Mouse (Mus musculus) adrenal gland, postnatal 25 days (tissue): ENCODE data around the gene Slc39a11. TPM values are rescaled to one million over a fixed set of nuclear protein-coding genes. Genes with fewer than 3 reads are reported as not detected.

ENCODE experiments used
- DNase-seq: peaks from one replicate; pipeline ENCODE4 v3.0.0; 2021; ENCODE audit warnings: mixed read lengths
- total RNA-seq: library from RNA; stranded (reverse); gene quantifications from 2 replicates; pipeline ENCODE4 v1.2.3, GENCODE M21; 2021

The Slc39a11 gene
- total RNA-seq, 1 experiment from 2014 or later, result 26.3 TPM

DNA sequence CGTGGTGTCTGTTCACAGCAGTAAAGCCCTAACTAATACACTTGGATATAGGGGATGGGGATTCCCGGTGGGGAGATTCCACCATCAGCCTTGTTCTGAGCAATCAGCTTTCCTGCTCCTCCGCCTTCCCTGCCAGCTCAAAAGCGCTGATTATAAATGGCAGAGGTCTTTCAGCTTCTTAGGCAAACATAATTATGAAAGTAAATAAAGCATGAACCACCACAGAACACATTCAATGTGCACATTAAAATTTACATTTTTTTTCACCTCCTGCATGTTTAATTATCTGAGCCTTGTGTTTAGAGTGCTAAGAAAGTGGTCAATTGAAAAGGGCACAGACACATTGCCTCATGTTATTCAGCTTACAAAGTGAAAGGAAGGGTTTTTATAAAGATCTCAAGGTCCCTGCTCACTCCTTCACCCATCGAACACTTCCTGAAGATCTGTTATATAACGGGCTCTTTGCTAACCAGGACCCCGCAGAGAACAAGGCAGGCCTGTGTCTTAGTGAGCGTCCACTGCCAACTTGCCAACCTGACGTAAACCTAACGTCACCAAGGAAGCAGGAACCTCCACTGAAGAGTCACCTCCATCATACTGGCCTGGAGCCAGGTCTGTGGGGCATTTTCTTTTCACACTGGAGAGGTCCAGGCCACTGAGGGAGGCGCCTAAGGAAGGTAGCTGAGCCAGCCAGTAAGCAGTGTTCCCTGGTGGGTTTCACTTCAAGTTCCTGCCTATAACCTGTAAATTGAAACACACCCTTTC lies 142.0 kb downstream of the Slc39a11 start:
- DNase-seq, result no peak

DNA sequence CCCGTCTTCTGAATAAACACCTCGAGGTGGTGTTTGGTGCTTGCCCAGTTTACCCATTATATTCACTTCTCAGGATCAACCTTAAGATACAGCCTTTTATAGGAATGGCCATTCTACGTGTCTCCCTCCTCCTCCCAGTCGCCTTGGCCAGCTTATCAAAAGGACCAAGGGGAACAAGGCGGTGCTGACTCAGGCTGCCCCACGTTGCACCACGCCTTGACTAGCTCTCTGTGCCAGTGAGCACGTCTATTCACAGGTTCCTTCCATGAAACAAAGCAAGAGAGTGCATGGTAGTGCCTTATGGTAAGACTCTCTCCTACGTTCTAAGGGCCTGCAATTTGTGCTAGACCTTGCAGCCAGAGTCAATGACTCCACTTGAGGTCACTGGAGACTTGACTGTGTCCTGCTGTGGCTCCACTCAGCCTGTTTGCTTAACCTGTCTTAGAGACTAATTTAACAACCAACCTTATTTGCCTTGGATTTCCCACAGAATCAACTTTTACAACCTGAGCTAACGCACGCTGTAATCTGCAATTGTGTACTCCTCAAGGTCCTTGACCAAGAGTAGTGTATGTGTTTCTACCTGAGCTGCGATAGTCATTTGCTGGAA lies 144.2 kb downstream of the Slc39a11 start:
- DNase-seq, result no peak

DNA sequence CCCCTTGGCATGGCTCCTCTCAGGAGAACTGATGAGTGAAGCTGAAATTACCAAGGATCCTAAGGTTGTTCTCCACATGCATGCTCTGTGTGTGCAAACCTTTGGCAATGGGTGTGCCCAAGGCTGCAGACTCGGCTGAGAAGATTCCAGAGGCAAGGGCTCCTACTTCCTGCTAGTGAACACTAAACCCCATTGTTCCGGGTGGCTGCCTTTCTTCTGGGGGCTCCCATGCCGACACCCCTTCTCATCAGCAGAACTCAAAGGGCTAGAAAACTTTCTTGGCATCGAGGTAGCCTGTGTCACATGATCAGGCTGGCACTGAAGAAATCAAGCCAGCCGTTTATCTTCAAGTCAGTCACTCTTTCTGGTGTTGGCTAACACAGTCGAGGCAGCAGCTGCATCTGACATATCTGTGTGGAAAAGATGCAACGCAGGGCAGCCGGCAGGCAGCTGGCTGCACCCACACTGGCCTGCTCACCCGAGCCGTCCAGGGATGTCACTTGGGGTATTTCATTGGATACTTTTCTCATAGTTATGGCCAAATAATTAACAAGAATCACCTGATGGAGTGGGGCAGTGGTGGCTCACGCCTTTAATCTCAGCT lies 145.3 kb downstream of the Slc39a11 start:
- DNase-seq, result no peak

DNA sequence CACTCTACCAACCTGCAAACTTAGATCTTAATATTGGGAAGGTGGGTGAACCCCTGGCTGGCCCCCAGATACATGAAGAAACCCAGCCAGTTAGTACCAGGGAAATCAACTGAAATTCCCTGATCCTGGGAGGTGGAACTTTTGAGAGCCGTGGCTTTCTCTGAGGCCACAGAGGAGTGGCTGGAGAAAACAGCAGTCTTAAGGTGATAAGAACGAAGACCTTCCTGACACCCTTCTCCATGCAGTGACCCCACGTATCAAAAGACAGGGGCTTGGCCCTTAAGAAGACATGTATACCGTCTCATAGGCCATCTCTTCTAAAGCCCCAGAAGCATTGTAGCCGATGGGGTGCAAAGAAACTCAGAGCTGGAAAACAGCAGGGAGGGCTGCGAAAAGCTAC lies 146.9 kb downstream of the Slc39a11 start:
- DNase-seq, result no peak

DNA sequence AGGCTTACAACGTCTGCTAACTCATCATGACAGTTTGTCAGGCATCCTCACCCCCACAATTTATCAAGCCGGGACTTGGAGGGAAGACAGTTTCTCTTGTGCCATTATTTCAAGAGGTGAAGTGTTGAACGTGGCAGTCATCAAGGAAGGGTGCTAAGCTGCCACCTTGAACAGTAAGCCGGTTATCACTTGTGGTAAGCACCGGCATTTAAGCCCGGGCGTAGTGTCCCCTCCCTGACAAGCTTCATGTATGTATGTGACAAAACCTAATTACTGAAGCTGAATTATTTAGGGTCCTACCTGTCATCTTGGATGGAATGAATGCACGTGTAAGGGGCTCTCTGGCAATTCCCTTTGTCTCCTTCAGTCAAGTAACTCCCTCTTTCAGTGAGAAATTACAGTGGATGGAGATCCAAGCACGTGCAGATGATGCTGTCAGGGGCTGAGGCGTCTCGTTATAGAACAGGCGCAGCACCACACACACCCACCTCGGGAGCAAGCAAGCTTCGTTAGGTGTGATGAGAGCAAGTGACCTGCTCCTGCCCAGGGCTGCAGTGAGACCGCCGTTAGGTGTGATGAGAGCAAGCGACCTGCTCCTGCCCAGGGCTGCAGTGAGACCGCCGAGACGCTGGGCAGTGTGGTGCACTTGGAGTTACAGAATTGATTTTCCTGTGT lies 149.1 kb downstream of the Slc39a11 start:
- no peak for DNase-seq

DNA sequence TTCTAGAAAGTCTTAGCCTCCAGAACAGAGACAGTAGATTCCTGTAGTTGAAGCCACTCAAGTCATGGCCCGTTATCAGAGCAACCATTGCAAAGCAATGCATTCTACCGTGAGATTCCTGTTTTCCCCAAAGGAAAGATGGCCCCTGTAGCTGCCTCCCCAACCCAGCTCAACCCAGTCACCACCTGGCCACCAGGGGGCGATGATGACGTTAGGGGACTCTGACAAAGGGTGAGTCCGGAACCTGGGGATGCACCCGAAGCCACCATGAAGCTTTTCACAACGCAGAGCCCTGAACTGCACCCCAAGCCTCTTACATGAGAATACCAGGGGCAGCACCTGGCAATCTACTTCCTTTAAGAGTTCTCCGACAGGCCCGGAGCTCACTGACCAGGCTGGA lies 151.0 kb downstream of the Slc39a11 start:
- peak; percentile 76 for DNase-seq

DNA sequence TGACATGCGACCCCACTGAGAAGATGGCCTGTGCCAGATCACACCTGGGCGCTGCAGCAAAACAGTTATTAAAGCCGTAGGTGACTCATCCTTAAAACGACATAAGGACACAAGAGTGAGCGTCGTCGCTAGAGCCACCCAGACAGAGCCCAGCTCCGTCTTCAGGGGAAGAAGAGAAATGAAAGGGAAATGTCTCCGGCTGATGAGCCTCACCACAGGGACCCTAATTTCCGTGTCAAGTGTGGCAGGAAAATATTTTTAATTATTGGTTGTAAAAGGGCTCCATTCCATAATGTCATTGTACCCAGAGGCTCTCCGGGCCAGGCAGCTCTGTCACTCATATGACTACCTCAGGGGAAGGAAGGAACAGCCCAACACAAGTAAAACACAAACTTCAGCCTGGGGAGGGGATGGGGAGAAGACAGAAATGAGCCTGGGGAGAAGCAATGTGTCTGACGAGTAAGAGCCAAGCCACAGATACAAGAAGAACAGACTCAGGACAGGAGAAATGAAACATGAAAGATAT lies 155.8 kb downstream of the Slc39a11 start:
- DNase-seq, result no peak

DNA sequence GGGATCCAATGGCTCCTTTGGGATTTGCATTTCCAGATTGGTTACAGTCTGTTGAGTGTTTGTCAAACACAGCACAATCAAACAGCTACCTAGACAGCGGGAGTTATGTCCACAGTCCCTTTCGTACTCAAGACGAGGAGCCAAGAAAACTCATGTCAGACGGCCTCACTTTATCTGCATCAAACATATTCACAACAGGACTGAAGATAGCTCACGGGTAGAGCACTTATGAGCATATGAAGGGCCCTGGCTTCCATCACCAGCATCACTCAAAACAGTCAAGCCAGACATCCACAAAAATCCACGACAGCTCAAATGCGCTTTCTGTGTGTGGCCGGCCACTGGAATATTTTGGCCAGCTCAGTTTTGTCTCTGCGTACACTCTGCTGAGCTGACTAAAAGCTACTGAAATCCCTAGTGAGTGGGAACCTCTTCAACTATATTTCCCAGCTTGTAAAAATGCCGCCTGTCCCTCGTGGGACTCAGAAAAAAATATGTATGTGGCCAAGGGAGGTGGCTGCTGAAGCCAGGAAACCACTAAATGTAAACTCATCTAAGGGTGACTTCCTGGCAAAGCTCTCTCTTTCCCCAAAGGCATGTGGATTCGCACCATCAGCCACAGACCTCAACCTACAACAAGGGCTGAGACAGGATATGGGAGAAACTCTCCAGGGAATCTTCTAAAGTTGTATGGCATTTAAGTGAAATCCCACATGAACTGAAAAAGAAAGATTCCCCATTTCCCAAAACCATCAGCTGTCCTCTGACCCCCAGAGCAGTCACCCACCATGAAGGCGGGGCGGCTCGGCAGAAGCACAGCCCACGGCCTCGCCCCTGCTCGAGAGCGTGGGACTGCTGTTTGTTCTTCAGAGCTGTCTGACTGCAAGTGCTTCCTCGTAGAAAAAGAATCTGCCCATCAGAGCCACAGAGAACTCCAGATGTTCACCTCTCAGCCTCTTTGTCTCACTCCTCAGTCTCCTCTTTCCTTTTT lies 159.1 kb downstream of the Slc39a11 start:
- DNase-seq, result no peak

DNA sequence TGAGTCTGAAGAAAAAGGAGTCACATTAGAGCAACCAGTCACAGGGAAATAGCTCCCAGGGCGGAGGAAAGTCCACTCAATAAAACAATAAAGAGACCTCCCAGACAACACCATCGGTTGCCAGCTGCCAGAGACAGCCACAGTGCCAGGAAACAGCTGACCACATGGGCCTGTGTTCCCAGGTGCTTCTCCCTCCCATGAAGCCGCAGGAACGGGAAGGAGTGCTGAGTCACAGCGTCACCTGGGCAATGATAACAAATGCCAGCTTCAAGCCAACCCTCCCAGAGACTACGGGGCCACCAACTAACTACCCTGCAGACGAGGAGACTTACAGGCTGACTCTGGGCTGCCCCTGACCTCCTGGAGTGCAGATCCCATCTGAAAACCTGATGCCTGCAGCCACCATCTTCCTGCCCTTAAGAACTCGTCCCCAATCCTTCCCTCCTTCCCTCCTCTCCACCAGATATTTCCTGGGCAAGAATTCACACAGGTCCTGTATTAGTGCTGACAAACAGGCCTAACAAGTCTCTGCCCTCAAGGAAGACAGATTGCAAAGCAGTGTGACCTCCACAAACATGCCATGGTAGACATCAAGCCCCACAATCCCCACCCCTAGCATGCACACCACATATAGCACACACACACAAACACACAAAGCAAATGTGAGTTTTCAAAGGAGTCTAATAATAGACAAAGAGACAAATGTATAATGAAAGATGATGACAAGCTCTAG lies 162.1 kb downstream of the Slc39a11 start:
- DNase-seq, result peak; percentile 6

DNA sequence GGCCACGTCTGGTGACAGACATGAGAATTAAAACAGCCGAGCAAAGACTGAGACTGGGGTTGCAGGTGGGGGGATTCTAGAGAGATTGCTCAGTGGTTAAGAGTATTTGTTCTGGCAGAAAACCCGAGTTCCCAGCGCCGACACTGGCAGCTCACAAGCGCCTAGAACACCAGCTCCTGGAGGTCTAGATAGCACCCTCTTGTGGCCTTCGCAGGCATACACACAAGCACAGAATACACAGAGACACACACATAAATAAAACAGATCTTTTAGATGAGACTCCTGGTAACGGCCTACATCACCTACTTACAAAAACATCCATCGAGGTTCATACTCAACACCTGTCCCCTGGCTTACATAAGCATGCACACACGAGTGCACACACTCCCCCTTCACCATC lies 165.8 kb downstream of the Slc39a11 start:
- no peak for DNase-seq

DNA sequence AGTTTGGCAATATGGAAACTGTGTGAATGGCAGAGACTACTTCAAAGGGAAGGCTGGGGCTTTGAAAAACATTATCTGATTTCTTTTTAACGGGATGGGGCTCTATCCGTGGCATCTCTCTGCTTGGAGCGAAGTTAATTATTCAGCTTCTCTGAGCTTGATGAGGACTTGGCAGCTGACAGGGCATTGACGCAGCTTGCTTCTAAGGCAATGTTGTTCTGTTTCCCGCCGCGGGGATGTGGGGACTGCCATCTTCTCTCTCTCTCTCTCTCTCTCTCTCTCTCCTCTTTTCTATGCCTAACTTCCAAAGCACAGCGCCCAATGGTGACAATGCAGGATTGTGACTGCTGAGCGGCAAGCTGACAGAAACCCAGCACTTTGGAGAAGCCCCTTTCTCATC lies 172.3 kb downstream of the Slc39a11 start:
- DNase-seq, result no peak

DNA sequence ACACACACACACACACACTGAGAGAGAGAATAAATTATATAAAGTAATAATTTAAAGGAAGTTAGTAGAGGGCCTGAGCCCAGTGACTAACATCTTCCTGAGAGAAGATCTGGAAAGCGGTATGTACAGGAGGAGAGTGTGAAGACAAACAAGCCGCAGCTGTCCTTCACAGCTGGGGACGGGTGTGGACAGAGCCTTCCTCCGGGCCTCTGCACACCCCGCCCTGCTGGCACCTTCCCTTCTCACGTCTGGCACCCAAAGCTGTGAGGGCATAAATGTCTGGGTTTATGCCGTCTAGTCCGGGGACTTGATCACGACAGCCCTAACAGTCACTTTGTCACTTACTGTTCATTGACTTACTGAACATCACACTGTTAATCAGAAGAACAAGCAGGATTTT lies 173.2 kb downstream of the Slc39a11 start:
- no peak for DNase-seq

DNA sequence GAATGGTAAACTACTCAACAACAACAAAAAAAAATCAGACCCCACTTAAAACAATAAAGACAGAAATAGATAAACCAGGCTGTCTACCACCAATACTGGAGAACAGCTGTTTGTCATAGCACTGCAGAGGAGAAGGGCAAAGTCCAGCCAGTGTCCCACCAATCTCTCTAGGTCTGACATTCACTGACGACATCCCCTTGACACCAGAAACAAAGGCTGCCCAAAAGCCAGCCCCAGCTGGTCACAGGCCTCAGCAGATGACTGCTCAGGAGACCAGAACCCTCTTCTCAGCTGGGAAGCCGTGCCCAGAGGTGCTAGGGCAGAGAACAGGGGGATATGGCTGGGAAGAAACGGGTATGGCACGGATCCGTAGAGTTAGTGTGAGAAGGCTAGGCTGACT lies 174.4 kb downstream of the Slc39a11 start:
- DNase-seq, result no peak

DNA sequence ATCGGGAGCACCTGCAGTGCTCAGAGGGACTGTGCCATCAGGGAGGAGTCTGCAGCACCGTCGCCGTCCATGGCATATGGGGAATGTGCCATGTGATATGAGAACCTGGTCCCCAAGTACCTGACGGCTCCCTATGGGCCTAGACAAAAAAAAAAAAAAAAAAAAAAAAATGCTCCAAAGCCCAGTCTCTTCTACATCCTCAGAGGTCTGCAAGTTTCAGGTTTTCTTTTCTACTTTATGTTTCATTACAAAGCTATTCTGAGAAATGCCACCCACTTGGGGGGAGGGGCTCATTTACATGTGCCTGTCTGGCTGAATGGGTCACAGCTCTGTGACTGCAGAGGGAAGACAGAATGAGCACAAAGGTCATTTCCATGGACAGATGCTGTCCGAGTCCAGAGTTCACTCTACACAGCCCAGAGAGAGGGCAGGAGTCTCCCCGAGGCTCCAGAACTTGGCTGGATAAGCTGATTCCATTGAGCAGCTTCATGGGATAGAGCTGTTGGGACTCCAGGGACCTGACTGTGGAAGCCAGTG lies 175.8 kb downstream of the Slc39a11 start:
- DNase-seq, result no peak

DNA sequence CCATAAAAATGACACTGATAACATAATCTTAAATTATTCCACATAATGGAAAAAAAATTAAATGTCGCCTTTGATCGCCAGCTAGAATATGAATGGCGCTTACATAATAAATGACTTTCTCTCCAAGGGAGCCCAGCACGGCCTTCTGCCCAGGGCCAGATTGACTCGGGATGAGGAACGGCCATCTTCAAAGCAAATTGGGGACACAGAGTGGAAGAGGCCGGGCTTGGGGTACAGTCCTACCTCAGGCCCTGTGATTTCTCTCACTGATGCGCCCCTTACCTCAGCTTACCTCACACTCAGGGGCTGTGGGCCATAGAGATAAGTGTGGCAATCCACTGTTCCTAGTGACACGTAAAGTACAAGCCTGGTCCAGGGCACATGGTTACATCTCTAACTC lies 177.9 kb downstream of the Slc39a11 start:
- no peak for DNase-seq

DNA sequence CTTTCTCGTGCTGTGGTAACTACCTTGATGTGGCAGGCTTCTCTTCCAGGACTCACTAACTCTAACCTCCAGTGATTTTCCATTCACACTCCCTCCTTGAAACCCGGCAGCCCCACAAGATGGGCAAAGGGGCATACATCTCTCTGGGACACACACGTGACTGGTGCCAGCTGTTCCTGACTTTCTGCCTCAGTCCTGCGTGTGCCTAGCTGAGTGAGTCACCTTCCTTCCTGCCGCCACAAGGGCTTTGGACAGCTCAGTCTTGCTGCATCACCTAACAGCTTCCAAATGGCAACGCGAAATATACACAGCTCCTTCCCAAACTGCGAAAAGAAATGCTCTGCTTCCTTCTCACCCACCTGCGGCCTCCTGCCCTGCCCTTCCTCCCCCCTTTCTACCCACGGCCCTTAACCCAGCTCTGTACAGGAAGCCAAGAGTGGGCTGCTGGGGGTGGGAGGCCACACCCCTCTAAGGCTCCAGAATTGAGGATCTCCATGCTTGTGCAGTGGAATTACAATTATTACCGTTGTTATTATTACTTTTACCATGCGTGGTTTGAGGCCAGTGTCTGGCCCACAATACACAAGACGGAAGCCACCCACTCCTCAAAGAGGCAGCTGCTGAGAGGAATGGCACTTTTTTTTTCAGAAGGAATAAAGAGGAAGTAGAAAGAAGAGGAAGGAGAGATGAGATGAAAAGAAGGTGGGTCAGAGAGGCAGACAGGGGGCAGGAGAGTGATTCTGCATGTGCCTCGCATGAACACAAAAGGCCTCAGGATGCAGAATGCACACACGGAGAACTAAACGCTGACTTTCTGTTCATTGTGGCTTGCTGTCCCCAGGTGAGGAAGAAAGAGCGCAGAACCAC lies 179.7 kb downstream of the Slc39a11 start:
- peak; percentile 19 for DNase-seq

DNA sequence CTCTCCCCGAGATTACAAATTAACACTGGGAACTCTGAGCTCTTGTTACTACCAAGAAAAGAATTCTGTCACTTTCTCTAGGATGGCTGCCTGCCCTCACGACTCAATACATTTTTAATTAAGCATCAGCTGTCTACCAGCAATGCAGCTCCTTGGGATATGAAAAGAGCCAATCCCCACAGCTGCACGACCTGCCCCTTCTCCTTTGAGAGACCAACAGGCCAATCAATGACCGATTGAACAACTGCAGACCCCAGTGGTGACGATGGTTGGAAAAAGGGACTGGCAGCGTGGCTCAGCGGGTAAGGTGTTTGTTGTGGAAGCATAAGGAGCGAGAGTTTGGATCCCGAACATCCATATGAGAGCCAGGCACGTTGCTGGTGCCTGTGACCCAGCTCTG lies 181.9 kb downstream of the Slc39a11 start:
- DNase-seq, result no peak

DNA sequence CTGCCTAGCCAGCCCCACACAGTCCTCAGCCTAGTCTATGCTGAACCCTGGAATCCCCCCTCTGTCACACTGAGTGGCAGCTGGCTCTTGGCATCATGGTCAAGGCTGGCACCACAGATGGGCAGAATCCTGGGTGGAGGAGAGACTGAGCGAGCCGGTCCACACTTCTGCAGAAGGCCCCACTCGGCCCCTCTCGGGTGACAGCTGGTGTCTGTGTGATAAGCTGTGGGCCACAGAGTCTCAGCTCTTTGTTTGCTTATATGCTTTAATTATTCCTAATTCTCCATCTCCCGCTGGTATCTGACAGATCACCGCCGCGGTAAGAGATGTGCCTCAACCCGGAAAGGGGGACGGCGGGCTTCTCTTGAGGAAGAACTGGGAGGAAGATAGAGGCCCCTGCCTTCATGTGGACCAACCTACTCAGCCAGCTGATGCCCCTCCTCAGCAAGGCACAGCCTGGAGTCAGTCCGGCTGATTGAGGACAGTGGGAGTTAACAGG lies 182.5 kb downstream of the Slc39a11 start:
- no peak for DNase-seq

DNA sequence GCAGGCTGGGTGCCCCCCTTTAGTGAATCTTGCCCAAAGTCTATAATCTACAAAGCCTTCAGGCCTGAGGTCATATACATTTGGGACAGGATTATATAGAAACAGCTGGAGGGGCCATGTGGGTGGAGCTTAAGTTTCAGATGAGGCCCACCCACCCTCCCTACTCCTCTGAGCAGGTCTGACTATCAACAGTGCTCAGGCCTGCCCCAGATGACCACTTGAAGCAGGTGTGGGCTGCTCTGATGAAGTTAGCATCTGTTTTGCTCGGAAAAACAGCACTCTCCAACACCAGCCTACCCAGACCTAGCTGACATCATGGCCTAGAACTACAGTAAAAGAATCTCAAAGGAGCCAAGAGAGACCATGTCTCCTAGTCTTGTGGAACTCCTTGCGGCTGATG lies 189.8 kb downstream of the Slc39a11 start:
- no peak for DNase-seq
